Mouse (Mus musculus): ENCODE data around the gene Tmem132c.

The Tmem132c gene

GRCm38 (mm10) chr5:127241136-127241924 is at the start of gene Tmem132c:
Tmem132c (plus strand) TSS chr5:127241808.
- DNase-seq (ENCODE audit: low spot score): peak; percentile 26

- no peak for DNase-seq (ENCODE audit: low spot score)
Measured at GRCm38 (mm10) chr5:127191881-127192280, 49.7 kb upstream of the Tmem132c start.

- DNase-seq (ENCODE audit: low spot score): no peak
Measured at GRCm38 (mm10) chr5:127198850-127199249, 42.8 kb upstream of the Tmem132c start.

GRCm38 (mm10) chr5:127204881-127205280 is 36.7 kb upstream of the Tmem132c start:
- DNase-seq (ENCODE audit: low spot score): no peak

- DNase-seq (ENCODE audit: low spot score): no peak
Measured at GRCm38 (mm10) chr5:127216389-127216788, 25.2 kb upstream of the Tmem132c start.

- DNase-seq (ENCODE audit: low spot score): no peak
Measured at GRCm38 (mm10) chr5:127217725-127218124, 23.9 kb upstream of the Tmem132c start.

- no peak for DNase-seq (ENCODE audit: low spot score)
Measured at GRCm38 (mm10) chr5:127227929-127228595, 13.5 kb upstream of the Tmem132c start.

- no peak for DNase-seq (ENCODE audit: low spot score)
Measured at GRCm38 (mm10) chr5:127234715-127235114, 6.9 kb upstream of the Tmem132c start.

GRCm38 (mm10) chr5:127235203-127235602 is 6.4 kb upstream of the Tmem132c start:
- no peak for DNase-seq (ENCODE audit: low spot score)

GRCm38 (mm10) chr5:127239706-127240105 is 1.9 kb upstream of the Tmem132c start:
- DNase-seq (ENCODE audit: low spot score): no peak

- no peak for DNase-seq (ENCODE audit: low spot score)
Measured at GRCm38 (mm10) chr5:127240646-127241045, 962 bp upstream of the Tmem132c start.

GRCm38 (mm10) chr5:127241925-127242762 is 536 bp downstream of the Tmem132c start:
- DNase-seq (ENCODE audit: low spot score): no peak

- DNase-seq (ENCODE audit: low spot score): no peak
Measured at GRCm38 (mm10) chr5:127242763-127243160, 1.2 kb downstream of the Tmem132c start.

- DNase-seq (ENCODE audit: low spot score): no peak
Measured at GRCm38 (mm10) chr5:127243209-127243608, 1.6 kb downstream of the Tmem132c start.

GRCm38 (mm10) chr5:127243611-127244010 is 2.0 kb downstream of the Tmem132c start:
- no peak for DNase-seq (ENCODE audit: low spot score)

GRCm38 (mm10) chr5:127253263-127253662 is 11.7 kb downstream of the Tmem132c start:
- DNase-seq (ENCODE audit: low spot score): no peak

GRCm38 (mm10) chr5:127256947-127257610 is 15.5 kb downstream of the Tmem132c start:
- DNase-seq (ENCODE audit: low spot score): no peak

GRCm38 (mm10) chr5:127262136-127262535 is 20.5 kb downstream of the Tmem132c start:
- no peak for DNase-seq (ENCODE audit: low spot score)

GRCm38 (mm10) chr5:127271145-127271544 is 29.5 kb downstream of the Tmem132c start:
- no peak for DNase-seq (ENCODE audit: low spot score)

GRCm38 (mm10) chr5:127279462-127279861 is 37.9 kb downstream of the Tmem132c start:
- no peak for DNase-seq (ENCODE audit: low spot score)

- no peak for DNase-seq (ENCODE audit: low spot score)
Measured at GRCm38 (mm10) chr5:127281186-127281585, 39.6 kb downstream of the Tmem132c start.
